Mouse (Mus musculus) heart, adult 2 months (tissue): ENCODE data around the gene Hist1h2bn.
A peak's percentile ranks its signal among the peaks of the same experiment; 100 is the strongest.
"Not testable (repeated sequence)": the region's sequence is repeated elsewhere in the genome, so short reads cannot be mapped to it uniquely, and the experiment has no call there.

Experiments used
- CTCF ChIP-seq: fragments of 200-600 bp; IDR thresholded peaks from 2 replicates; pipeline ENCODE4 v1.8.1; 2022; ENCODE audit warnings: antibody characterized with exemption, mild to moderate bottlenecking, moderate library complexity
- EP300 ChIP-seq: fragments of 200-500 bp; IDR thresholded peaks from 2 replicates; pipeline ENCODE4 v1.6.1; 2011; ENCODE audit warnings: low read depth, low read length, control low read depth; ENCODE audit not compliant: insufficient read depth
- POLR2A ChIP-seq: fragments of 200-500 bp; IDR thresholded peaks from 2 replicates; pipeline ENCODE4 v1.6.1; 2011; ENCODE audit warnings: mild to moderate bottlenecking, low read depth, low read length, control low read depth; ENCODE audit not compliant: insufficient read depth

GRCm38 (mm10) chr13:21721107-21721756 lies 32.7 kb upstream of the Hist1h2bn start:
- TF ChIP-seq POLR2A, EP300: not testable (repeated sequence)
- TF ChIP-seq CTCF, result peak; percentile 8; the same call in 1 of the 2 replicates
